ENCODE assay signal across 8 mouse cellular contexts in the genomic region with DNA sequence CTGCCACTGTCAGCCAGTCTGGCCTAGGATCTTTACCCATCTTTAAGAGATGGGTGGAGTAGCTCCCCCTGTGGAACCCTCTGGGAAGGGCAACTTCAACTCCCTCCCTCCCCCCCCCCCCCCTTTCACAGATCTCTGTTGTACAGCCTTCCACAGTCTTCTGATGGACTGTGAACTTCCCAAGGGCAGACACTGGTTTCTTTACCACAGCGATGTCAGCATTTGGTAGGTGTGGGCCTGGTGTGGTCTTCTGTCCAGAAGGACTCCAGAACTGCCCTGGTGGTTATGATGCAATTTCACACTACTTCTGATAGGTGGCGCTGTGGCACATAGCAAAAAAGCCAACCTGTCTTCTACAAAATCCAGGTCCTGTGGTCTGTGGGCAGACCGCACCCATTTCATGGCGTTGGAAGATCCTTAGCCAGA. TPM values are rescaled to one million over a fixed set of nuclear protein-coding genes. Genes with fewer than 3 reads are reported as not detected.
DNase-seq lines count a peak whose midpoint lies in the region; ATAC-seq and TF ChIP-seq lines count a peak whose summit lies in the region.

No protein-coding gene starts in this region.

- intact Hi-C loops in heart, adult 2 months (cut with DNase I), result loop anchor here (10.0 kb wide), 2 partner anchors 692 to 902 kb away; no protein-coding TSS in a partner anchor
- intact Hi-C loops in heart, postnatal 25 days (cut with DNase I), result loop anchor here (5.0 kb wide), 1 partner anchor 65 kb away; no protein-coding TSS in a partner anchor

- WGBS in heart, adult 2 months, result 20% methylated on average over 4 of the region's 4 CpGs
- WGBS in heart, postnatal 0 days, result 16% methylated on average over 4 of the region's 4 CpGs
- 20% methylated on average over 4 of the region's 4 CpGs for WGBS in small intestine, adult 2 months

- H3K79me2 ChIP-seq in heart, adult 2 months (replicated peaks; ENCODE audit: control insufficient read depth, insufficient read depth, low read length), result no peaks in the 10 kb centered on the region

- H3K4me3 ChIP-seq in heart, adult 2 months, result no peak overlapping the region
- H3K4me3 ChIP-seq in heart, postnatal 0 days (ENCODE audit: low read depth, low read length), result peak overlapping the region; percentile 17; the same call in 1 of the 2 replicates
- peak overlapping the region; percentile 28 for H3K4me3 ChIP-seq in megakaryocyte, embryonic 14.5 days (replicated peaks)
- H3K4me3 ChIP-seq in small intestine, adult 2 months (ENCODE audit: low read depth, low read length), result no peak overlapping the region

- ATAC-seq in heart, postnatal 0 days (ENCODE audit: insufficient read depth, low read depth), result no peak

- no peaks in the 10 kb centered on the region for H3K9me3 ChIP-seq in heart, postnatal 0 days (replicated peaks; ENCODE audit: control insufficient read depth, low read length)
- H3K9me3 ChIP-seq in megakaryocyte, embryonic 14.5 days, result no peaks in the 10 kb centered on the region

- DNase-seq in heart, adult 2 months, result peak; percentile 26 to 31
- DNase-seq in heart, postnatal 25 days (ENCODE audit: low spot score), result no peak
- peak; percentile 32 to 60 for DNase-seq in adrenal gland, adult 18-20 months (ENCODE audit: low spot score in 2 of 2)
- peak; percentile 83 for DNase-seq in embryo, embryonic 10.5 days (ENCODE audit: low spot score)
- DNase-seq in heart, postnatal 0 days (ENCODE audit: low spot score), result peak; percentile 25
- DNase-seq in layer of hippocampus, adult 9-11 months, result peak; percentile 29

- H3K4me2 ChIP-seq in heart, postnatal 0 days (ENCODE audit: low read depth, low read length), result peak overlapping the region; percentile 51

- no peak overlapping the region for H3K27ac ChIP-seq in heart, adult 2 months
- H3K27ac ChIP-seq in heart, postnatal 0 days (ENCODE audit: low read depth), result no peak overlapping the region
- no peak overlapping the region for H3K27ac ChIP-seq in small intestine, adult 2 months (ENCODE audit: insufficient read depth, low read depth, low read length)

- no peaks in the 10 kb centered on the region for H3K36me3 ChIP-seq in heart, adult 2 months (ENCODE audit: control insufficient read depth, insufficient read depth, low read length)
- no peaks in the 10 kb centered on the region for H3K36me3 ChIP-seq in heart, postnatal 0 days (replicated peaks; ENCODE audit: control insufficient read depth, insufficient read depth, low read length)
- H3K36me3 ChIP-seq in megakaryocyte, embryonic 14.5 days (replicated peaks; ENCODE audit: low read length), result no peaks in the 10 kb centered on the region
- H3K36me3 ChIP-seq in small intestine, adult 2 months (ENCODE audit: control insufficient read depth, insufficient read depth, low read length), result no peaks in the 10 kb centered on the region

- H3K9ac ChIP-seq in heart, adult 2 months (ENCODE audit: low read depth, low read length), result no peak overlapping the region
- H3K9ac ChIP-seq in heart, postnatal 0 days (replicated peaks; ENCODE audit: low read depth, low read length), result no peak overlapping the region

- no peak for TF ChIP-seq POLR2A in heart, adult 2 months (IDR thresholded peaks at IDR 0.05; ENCODE audit: insufficient read depth, low read depth, low read length)
- no peak for TF ChIP-seq POLR2A in small intestine, adult 2 months (IDR thresholded peaks at IDR 0.05; ENCODE audit: low read depth, low read length)

- no peaks in the 10 kb centered on the region for H3K27me3 ChIP-seq in heart, adult 2 months (ENCODE audit: control insufficient read depth, insufficient read depth, low read length)
- H3K27me3 ChIP-seq in heart, postnatal 0 days (ENCODE audit: control insufficient read depth, insufficient read depth, low read length), result no peaks in the 10 kb centered on the region
- H3K27me3 ChIP-seq in megakaryocyte, embryonic 14.5 days (replicated peaks), result peaks cover 18% of the 10 kb centered on the region
- H3K27me3 ChIP-seq in small intestine, adult 2 months (ENCODE audit: control insufficient read depth, insufficient read depth, low read length), result no peaks in the 10 kb centered on the region

- no peak for TF ChIP-seq EP300 in heart, adult 2 months (IDR thresholded peaks at IDR 0.05; ENCODE audit: insufficient read depth, low read depth, low read length)
- TF ChIP-seq EP300 in heart, postnatal 0 days (IDR thresholded peaks at IDR 0.05; ENCODE audit: low read depth), result no peak

- TF ChIP-seq CTCF in heart, adult 2 months (IDR thresholded peaks at IDR 0.05), result peak; percentile 93
- peak; percentile 74 for TF ChIP-seq CTCF in heart, postnatal 0 days (IDR thresholded peaks at IDR 0.05; ENCODE audit: low read depth)
- peak; percentile 73; the same call in 1 of the 2 replicates for TF ChIP-seq CTCF in small intestine, adult 2 months (IDR thresholded peaks at IDR 0.05; ENCODE audit: extremely low read depth, insufficient read length, insufficient replicate concordance, low read depth, low read length)

- no peaks in the 10 kb centered on the region for H3K4me1 ChIP-seq in heart, adult 2 months (ENCODE audit: control insufficient read depth, insufficient read depth, low read length)
- H3K4me1 ChIP-seq in heart, postnatal 0 days (ENCODE audit: control insufficient read depth, insufficient read depth), result no peaks in the 10 kb centered on the region
- H3K4me1 ChIP-seq in megakaryocyte, embryonic 14.5 days, result peaks cover 30% of the 10 kb centered on the region
- H3K4me1 ChIP-seq in small intestine, adult 2 months (ENCODE audit: control insufficient read depth, insufficient read depth, insufficient read length, low read length), result peaks cover 4% of the 10 kb centered on the region; the same call in 1 of the 2 replicates

RNA-seq across cellular contexts. Expression of a gene that starts 28.1 kb away (rescaled TPM):
- total RNA-seq in heart, adult 2 months (2021), result 10 to 100 TPM; 19.2 to 21.8 TPM
- 21.3 and 35.6 TPM in 2 replicates for polyA plus RNA-seq in heart, adult 2 months (2012; rRNA removed)
- total RNA-seq in heart, postnatal 25 days (2021), result 10 to 100 TPM; 22.8 to 24.3 TPM
- total RNA-seq in adrenal gland, adult 18-20 months (2021), result 100 to 1,000 TPM; 177 to 216 TPM
- total RNA-seq in heart, postnatal 0 days (2014; rRNA removed; ENCODE audit: low replicate concordance), result 68.0 and 102 TPM in 2 replicates
- polyA plus RNA-seq in heart, postnatal 0 days (2015; fragmentation: Nextera tagmentation; extraction: Ambion mirVana), result 104 and 120 TPM in 2 replicates
- 360 and 636 TPM in 2 replicates for polyA plus RNA-seq in megakaryocyte, embryonic 14.5 days (2012; ENCODE audit: insufficient read depth, low replicate concordance)
- 274 and 368 TPM in 2 replicates for polyA plus RNA-seq in small intestine, adult 2 months (2012; rRNA removed)

RNA-seq across cellular contexts. Expression of a gene that starts 28.4 kb away (rescaled TPM):
- 1 to 10 TPM; 6.0 to 6.2 TPM for total RNA-seq in heart, adult 2 months (2021)
- polyA plus RNA-seq in heart, adult 2 months (2012; rRNA removed), result 6.1 and 9.9 TPM in 2 replicates
- 1 to 10 TPM; 6.2 to 7.5 TPM for total RNA-seq in heart, postnatal 25 days (2021)
- total RNA-seq in adrenal gland, adult 18-20 months (2021), result 100 to 1,000 TPM in 1 of 2 experiments, 10 to 100 TPM in 1; 90.5 to 148 TPM
- 12.4 and 16.7 TPM in 2 replicates for total RNA-seq in heart, postnatal 0 days (2014; rRNA removed; ENCODE audit: low replicate concordance)
- 12.7 and 12.9 TPM in 2 replicates for polyA plus RNA-seq in heart, postnatal 0 days (2015; fragmentation: Nextera tagmentation; extraction: Ambion mirVana)
- polyA plus RNA-seq in megakaryocyte, embryonic 14.5 days (2012; ENCODE audit: insufficient read depth, low replicate concordance), result 0.54 and 7.1 TPM in 2 replicates
- 7.1 and 9.6 TPM in 2 replicates for polyA plus RNA-seq in small intestine, adult 2 months (2012; rRNA removed)

Comparison
In these comparisons a context has a peak if more than half of its experiments do, and no peak if none do; other contexts are left out.
1. H3K4me3 ChIP-seq: peak in heart, postnatal 0 days (single experiment) and megakaryocyte, embryonic 14.5 days (single experiment); none in heart, adult 2 months (single experiment) and small intestine, adult 2 months (single experiment).
2. Peak in every context shown above with its lines, with median percentiles within 50 percentile points of each other: CTCF ChIP-seq.